Mouse (Mus musculus) left cerebral cortex, adult 18-20 months (tissue): ENCODE data around the gene Prkce. TPM values are rescaled to one million over a fixed set of nuclear protein-coding genes. Genes with fewer than 3 reads are reported as not detected.

ENCODE experiments used
- DNase-seq, 2 experiments: peaks; one replicate each; pipeline ENCODE4 v3.0.0; 2021 to 2022; ENCODE audit warnings: low spot score in 2 of 2, mixed read lengths in 1 of 2
- total RNA-seq, 2 experiments: library from RNA; stranded (reverse); gene quantifications; 2 replicates each; pipeline ENCODE4 v1.2.3; 2021

Prkce gene
- total RNA-seq, 2 experiments from 2014 or later = 270 to 276 TPM

DNA sequence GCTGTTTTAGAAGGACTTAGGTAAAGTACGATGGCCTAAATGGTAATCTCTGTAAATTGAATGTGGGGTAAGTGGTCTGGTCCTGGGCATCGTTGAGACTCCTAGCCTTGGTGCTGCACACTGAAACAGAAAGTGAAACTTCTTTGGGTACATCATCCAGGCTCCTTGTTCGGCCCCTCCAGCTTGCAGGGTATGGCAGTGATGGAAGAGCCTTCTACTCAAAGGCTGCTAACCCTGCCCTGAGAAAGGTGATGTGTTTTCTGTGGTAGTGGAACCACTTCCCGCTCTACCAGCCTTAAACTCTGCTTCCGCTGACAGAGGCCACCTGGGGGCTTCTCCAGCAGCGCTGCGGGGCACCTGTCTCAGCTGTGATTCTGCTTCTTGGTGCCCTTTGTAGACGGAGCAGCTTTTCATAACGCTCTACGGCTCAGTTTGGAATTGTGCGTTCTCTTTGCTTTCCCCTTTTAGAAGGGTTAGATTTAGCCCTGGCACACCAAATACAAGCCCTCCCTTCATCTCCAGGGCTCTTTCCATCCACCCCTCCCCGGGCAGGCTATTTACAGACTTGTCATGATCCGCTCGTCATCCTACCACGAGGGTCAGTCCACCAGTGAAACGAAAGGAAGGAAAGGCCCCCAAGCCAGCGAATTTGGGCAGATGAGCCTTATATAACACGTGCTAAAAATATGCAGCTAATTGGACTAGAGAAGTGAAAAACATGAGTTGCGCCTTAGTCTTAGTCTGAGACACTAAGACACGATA is 270.1 kb downstream of the Prkce start:
- peak; percentile 61 to 65 for DNase-seq

DNA sequence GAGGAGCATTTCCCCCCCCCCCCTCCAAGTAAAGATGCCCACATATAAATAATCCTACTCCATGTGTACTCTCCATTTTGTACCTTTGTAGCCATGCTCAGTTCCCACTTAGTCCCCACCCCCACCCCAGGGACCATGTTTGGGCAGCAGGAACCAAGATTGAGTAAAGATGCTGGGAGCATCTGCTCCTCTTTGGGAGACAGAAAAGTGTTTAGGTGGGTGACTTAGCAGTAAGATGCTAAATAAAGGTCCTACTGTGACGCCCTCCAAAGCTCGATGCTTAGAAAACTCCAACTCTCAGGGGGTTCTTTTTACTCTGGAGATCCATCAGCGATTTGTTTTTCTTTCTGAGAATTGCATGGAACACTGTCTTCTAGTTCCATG is 270.7 kb downstream of the Prkce start:
- DNase-seq = no peak

GRCm38 (mm10) chr17:86438763-86439162 is 271.2 kb downstream of the Prkce start:
- no peak for DNase-seq

DNA sequence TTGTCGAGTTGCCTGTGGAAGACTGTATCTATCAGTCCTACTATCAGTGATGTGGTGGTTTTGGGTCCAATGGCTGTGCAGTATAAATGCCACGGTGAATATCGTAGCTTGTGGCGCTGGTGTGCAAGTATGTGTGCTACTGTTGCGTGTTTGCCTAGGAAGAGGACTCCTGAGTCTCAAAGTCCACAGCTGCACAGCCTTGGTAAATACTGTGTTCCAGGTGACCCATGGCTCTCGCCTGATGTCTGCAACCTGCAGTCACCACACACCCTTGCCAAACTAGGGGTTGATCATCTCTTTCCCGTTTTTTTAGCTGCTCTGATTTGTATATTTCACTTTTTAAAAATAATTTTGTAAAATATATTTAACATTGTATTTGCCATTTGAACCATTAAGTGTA is 273.5 kb downstream of the Prkce start:
- no peak for DNase-seq

DNA sequence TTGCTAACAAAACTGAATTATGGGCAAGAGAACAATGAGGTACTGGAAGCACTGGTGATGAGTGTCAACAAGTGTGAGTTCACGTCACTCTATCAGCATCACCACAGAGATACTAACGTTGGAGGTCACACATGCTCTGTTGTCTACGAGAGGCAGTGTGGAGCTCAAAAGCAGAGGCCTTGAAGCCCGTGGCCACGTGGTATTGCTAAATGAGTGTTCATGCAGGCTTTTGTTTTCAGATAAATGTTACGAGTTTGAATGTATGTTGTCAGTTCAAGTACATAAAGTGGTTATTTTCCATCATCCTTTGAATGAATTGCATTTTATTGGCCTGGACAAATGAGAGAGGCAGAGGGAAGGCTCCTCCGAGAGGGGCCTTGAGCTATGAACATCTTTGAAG is 276.3 kb downstream of the Prkce start:
- no peak for DNase-seq

- peak; percentile 89 to 93 for DNase-seq
Measured at GRCm38 (mm10) chr17:86444578-86445419, 277.2 kb downstream of the Prkce start.

GRCm38 (mm10) chr17:86445420-86445720 is 277.8 kb downstream of the Prkce start:
- no peak for DNase-seq

- no peak for DNase-seq
Measured at GRCm38 (mm10) chr17:86445900-86446299, 278.3 kb downstream of the Prkce start.

GRCm38 (mm10) chr17:86447101-86447598 is 279.6 kb downstream of the Prkce start:
- DNase-seq = no peak

GRCm38 (mm10) chr17:86452934-86453333 is 285.3 kb downstream of the Prkce start:
- no peak for DNase-seq

DNA sequence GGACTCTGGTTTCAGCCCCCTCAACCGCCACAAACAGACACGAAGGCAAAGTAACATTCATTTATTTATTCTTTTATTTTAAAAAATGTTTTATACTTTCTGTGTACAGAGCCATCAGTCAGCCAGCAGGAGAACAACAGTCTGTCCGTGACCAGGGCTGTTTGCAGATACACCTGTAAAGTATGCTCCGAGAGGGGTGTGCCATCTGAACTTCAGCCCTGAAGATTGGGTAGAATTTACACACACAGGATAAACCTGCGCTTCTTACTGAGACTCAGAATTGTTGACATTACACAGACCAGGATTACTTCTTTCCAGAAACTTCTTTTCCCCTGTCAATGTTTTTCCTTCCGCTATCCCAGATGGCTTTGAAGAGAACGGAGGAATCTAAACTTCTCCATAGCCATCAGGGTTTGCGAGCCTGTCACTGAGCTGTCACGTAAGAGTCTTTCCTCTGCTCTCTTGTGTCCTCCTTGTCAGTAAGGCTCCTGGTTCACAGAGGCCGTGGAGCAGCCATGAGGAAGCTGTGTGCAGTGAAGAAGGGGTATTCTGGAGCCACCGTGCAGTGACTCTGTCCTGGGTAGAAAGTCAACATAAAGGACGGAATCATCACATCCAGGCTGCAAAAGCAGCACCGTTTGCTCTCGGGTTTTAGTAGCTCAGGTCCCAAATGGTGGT is 286.2 kb downstream of the Prkce start:
- no peak for DNase-seq

DNA sequence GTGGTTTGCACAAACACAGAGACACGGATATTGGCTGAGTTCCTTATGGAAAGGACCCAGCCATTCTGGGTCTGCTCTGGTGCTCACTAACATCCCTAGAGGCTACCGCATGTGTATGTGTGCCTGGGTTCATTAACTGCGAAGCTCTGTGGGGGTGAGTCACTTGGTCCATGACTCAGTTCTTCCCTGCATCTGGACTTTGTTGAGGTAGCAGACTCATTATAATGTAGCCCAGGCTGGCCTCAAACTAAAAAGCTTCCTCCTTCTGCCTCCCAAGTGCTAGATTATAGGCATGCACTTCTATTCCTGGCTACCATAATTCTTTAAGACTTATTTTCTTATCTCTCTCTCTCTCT is 286.7 kb downstream of the Prkce start:
- DNase-seq = no peak

GRCm38 (mm10) chr17:86456512-86456911 is 288.9 kb downstream of the Prkce start:
- DNase-seq = no peak

GRCm38 (mm10) chr17:86458302-86458980 is 290.9 kb downstream of the Prkce start:
- DNase-seq = no peak

DNA sequence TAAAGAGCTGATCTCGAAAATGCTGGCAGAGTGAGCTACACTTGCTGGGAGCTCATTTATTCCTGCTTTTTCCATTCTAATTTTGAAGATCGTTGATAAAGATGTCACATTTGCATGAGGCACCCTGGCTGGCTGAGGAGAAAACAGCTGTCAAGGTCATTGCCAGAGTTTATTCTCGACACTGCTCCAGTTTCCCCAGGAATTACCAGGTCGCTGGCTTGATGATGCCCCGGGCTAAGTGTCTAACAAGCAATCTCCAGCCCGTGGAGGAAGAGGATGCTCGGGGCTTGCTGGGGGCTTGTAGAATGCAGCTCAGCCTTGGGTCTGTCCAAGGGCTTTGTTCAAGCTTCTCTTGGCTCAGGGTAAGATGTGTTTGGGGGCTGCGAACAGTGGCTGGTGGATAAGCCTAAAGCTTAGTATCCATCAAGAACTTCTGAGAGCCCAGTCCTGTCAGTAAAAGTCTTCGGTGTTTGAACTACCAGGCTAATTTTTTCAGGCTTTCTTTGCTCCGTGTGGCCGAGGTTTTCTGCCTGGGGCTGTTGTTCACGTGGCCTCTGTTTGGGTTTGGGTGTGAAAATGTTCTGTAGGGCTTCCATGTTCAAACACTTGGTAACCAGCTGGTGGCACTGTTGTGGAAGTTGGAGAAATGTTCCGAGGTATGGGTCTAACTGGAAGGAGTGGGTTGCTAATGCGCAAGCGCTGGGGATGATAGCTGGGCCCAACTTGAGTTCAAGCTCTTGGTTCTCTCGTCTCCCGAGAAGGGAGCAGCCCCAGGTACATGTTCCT is 293.3 kb downstream of the Prkce start:
- DNase-seq = no peak

DNA sequence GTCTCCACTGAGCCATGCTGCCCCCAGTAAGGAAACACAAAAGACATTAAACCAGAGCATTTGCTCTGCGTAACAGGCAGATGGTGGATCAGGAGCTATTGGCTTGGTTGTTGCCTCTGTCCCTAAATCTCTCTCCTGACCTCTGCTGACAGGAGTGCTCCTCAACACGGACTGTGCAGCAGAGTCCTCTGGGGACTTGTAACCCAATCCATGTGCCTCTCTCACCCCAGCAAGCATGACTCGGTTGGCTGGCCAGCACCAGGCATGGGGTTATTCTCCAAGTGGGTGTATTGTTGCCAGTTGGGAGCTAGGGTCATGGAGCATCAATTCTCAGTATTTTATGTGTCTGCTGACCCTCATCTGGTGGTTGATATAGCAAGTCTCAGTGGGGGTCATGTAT is 295.8 kb downstream of the Prkce start:
- no peak for DNase-seq

DNA sequence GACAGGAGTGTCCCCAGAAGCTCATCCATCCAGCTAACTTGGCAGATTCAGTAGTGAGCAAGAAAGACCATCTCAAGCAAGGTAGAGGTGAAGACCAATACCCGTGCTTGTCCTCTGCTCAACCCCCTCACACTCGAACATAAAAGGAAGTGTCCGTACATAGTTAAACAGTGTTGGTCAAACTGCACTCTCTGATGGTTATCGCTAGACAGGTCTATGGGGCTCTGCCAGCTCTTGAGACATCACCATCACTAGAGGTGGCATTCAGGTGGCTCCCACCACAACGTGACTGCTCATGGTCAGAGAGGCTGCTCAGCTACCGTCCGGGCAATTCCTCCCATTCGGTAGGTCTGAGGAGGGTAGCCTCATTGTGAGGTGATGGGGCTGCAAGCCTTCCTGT is 296.6 kb downstream of the Prkce start:
- no peak for DNase-seq

DNA sequence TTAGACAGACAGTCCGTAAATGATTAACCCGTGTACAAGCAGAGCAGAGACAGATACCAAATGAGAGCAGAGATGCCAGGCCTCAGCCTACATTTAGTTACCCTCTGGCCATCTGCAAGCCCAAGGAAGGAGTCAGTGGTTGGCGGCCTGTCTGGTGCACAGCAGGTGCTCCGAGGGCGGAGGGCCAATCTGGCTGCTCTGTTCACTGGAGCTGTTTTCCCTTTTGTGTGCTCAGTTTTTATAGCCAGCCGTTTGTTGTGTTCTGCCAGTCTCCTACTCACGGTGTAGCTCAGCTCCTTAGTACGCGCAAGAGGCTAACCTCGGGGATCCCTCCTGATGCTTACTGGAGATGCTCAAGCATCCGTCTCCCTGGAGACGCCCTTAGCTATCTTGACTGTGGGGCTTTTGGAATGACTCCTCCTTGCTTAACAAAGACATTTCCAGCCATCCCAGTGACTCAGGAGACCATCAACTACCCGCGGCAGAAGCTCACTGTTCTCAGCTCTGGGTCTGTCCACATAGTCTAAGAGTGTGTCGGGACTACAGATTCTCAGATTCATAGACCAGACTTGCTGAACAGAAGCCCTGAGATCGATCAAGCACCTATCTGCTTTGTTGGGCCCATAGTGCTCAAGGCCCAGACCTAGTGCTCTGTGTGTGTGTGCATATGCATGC is 297.2 kb downstream of the Prkce start:
- peak in 1 of 2 experiments; percentile 53 for DNase-seq

DNA sequence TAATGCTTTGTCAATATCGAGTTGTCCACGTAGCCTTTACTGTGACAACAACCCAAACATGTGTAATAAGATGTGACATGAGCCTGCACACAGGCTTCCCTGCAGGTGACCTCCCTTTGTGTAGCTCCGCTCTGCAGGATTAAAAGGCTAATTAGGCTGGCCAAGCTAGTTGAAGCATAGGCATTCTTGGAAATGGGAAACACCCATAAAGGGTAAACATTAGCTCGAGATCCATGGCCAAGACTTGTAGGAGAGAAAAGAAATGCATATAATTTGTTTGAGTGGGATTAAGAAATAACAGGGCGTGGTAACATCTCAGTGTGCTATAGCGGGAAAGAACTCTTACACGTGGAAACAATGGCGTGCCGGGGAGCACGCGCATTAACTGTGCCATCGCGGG is 298.3 kb downstream of the Prkce start:
- DNase-seq = no peak

GRCm38 (mm10) chr17:86466412-86466811 is 298.8 kb downstream of the Prkce start:
- no peak for DNase-seq
